Mouse (Mus musculus) heart, adult 11 months (tissue): Measurements from ENCODE around the gene Fgf18.

Source experiments
- DNase-seq: peaks from one replicate; pipeline ENCODE4 v3.0.0; 2022

The Fgf18 gene

GRCm38 (mm10) chr11:33110111-33110510, 37.1 kb downstream of the Fgf18 start:
- no peak for DNase-seq

- DNase-seq = no peak
Measured at GRCm38 (mm10) chr11:33107540-33107939, 39.7 kb downstream of the Fgf18 start.

GRCm38 (mm10) chr11:33104911-33105316, 42.3 kb downstream of the Fgf18 start:
- no peak for DNase-seq

GRCm38 (mm10) chr11:33103291-33103943, 43.8 kb downstream of the Fgf18 start:
- no peak for DNase-seq

GRCm38 (mm10) chr11:33100027-33100507, 47.1 kb downstream of the Fgf18 start:
- peak; percentile 97 for DNase-seq

GRCm38 (mm10) chr11:33099425-33099824, 47.8 kb downstream of the Fgf18 start:
- no peak for DNase-seq

GRCm38 (mm10) chr11:33098446-33098845, 48.8 kb downstream of the Fgf18 start:
- peak; percentile 98 for DNase-seq

- no peak for DNase-seq
Measured at GRCm38 (mm10) chr11:33097855-33098254, 49.3 kb downstream of the Fgf18 start.

GRCm38 (mm10) chr11:33089856-33090255, 57.3 kb downstream of the Fgf18 start:
- no peak for DNase-seq

GRCm38 (mm10) chr11:33088181-33088580, 59.0 kb downstream of the Fgf18 start:
- DNase-seq = no peak

- peak; percentile 77 for DNase-seq
Measured at GRCm38 (mm10) chr11:33086046-33086445, 61.2 kb downstream of the Fgf18 start.

GRCm38 (mm10) chr11:33085514-33085913, 61.7 kb downstream of the Fgf18 start:
- DNase-seq = peak; percentile 83

GRCm38 (mm10) chr11:33085054-33085453, 62.1 kb downstream of the Fgf18 start:
- peak; percentile 81 for DNase-seq

GRCm38 (mm10) chr11:33084041-33084440, 63.2 kb downstream of the Fgf18 start:
- DNase-seq = peak; percentile 52

GRCm38 (mm10) chr11:33081175-33081574, 66.0 kb downstream of the Fgf18 start:
- no peak for DNase-seq

GRCm38 (mm10) chr11:33080046-33080808, 67.0 kb downstream of the Fgf18 start:
- DNase-seq = peak; percentile 74

GRCm38 (mm10) chr11:33079424-33079823, 67.8 kb downstream of the Fgf18 start:
- peak; percentile 78 for DNase-seq

- peak; percentile 82 for DNase-seq
Measured at GRCm38 (mm10) chr11:33078036-33078435, 69.2 kb downstream of the Fgf18 start.

- peak; percentile 96 for DNase-seq
Measured at GRCm38 (mm10) chr11:33075293-33075692, 71.9 kb downstream of the Fgf18 start.

GRCm38 (mm10) chr11:33074541-33074940, 72.7 kb downstream of the Fgf18 start:
- DNase-seq = peak; percentile 91

GRCm38 (mm10) chr11:33071358-33071922, 75.8 kb downstream of the Fgf18 start:
- DNase-seq = peak; percentile 76

- DNase-seq = peak; percentile 82
Measured at GRCm38 (mm10) chr11:33070520-33070919, 76.7 kb downstream of the Fgf18 start.
